Mouse (Mus musculus) ES-E14 (cell line): Measurements from ENCODE around the gene Ccdc57.

Source experiments
- CHD2 ChIP-seq: IDR thresholded peaks from 2 replicates; pipeline ENCODE4 v1.6.1; 2014; ENCODE audit warnings: mild to moderate bottlenecking, low read depth, low read length, inconsistent platforms
- HCFC1 ChIP-seq: IDR thresholded peaks from 2 replicates; pipeline ENCODE4 v1.6.1; 2012; ENCODE audit warnings: low read length, inconsistent platforms, borderline replicate concordance; ENCODE audit not compliant: insufficient read depth
- MAFK ChIP-seq: IDR thresholded peaks from 2 replicates; pipeline ENCODE4 v1.6.1; 2014; ENCODE audit warnings: mild to moderate bottlenecking, low read depth, low read length, inconsistent platforms; ENCODE audit not compliant: insufficient read depth
- ZC3H11A ChIP-seq: IDR thresholded peaks from 2 replicates; pipeline ENCODE4 v1.6.1; 2012; ENCODE audit warnings: low read depth, mild to moderate bottlenecking, inconsistent platforms, low read length, borderline replicate concordance
- ZNF384 ChIP-seq: IDR thresholded peaks from 2 replicates; pipeline ENCODE4 v1.6.1; 2012; ENCODE audit warnings: low read depth, low read length, inconsistent platforms

- TF ChIP-seq CHD2, result no peak
- no peak for TF ChIP-seq ZNF384
- TF ChIP-seq HCFC1, result no peak
- TF ChIP-seq ZC3H11A, result no peak
- no peak for TF ChIP-seq MAFK
Observed at GRCm38 (mm10) chr11:120820546-120820945, 112.1 kb downstream of the Ccdc57 start.
